Mouse (Mus musculus) granulocyte monocyte progenitor cell, adult 5-6 weeks (primary cell): ENCODE measurements around the gene Nup85. TPM values are rescaled to one million over a fixed set of nuclear protein-coding genes. Genes with fewer than 3 reads are reported as not detected.

Source experiments
- ATAC-seq: replicated peaks from 2 replicates; pipeline ENCODE4 v1.8.0; 2016; ENCODE audit warnings: mild to moderate bottlenecking, moderate TSS enrichment, inconsistent platforms; ENCODE audit not compliant: poor library complexity, severe bottlenecking
- total RNA-seq, 2 experiments: library from RNA; stranded (forward) in 1 of 2; stranded (reverse) in 1 of 2; fragments of 200-712, 200-1000 nt in 1 of 2; fragments of >200 nt in 1 of 2; fragmentation: Nextera tagmentation in 1 of 2; gene quantifications; 2 replicates each; pipeline ENCODE4 v1.2.3; 2014 to 2017

The Nup85 gene
- total RNA-seq, 2 experiments from 2014 or later, result 170 to 172 TPM

- peak; percentile 52 for ATAC-seq
Measured at GRCm38 (mm10) chr11:115579080-115579479, 14.8 kb downstream of the Nup85 start.

- no peak for ATAC-seq
Measured at GRCm38 (mm10) chr11:115582913-115583606, 18.8 kb downstream of the Nup85 start.

DNA sequence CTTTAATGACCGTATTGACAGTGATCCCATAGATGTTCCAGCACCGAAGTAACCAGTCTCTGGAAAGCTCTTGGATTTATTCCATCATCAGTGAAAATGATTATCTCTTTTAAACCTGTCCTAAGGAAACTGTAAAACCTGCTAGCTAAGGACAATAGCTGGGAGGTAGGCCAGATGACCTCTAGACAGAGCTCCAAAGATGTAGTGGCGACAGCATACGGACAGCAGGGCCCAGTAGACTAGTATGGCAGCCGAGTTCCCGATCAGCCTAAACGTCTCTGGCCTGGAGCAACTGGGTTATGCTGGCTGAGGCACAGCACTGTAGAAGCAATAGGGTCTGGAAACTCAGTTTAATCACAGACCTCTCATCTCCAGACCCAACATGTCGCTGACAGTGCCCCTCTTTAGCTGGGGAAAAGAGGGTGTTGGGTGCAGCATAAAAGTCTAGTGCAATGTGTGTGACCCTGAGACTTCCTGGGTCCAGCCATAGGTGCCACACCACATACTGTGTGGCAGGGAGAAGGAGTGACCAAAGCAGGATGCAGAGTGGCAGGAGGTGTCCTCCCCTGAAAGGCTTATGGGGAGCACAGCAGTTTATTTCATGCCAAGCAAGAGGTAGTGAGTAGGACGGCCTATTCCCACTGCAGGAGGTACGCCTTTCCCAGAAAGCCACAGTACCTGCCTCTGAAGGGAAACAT lies 20.3 kb downstream of the Nup85 start:
- ATAC-seq, result no peak

DNA sequence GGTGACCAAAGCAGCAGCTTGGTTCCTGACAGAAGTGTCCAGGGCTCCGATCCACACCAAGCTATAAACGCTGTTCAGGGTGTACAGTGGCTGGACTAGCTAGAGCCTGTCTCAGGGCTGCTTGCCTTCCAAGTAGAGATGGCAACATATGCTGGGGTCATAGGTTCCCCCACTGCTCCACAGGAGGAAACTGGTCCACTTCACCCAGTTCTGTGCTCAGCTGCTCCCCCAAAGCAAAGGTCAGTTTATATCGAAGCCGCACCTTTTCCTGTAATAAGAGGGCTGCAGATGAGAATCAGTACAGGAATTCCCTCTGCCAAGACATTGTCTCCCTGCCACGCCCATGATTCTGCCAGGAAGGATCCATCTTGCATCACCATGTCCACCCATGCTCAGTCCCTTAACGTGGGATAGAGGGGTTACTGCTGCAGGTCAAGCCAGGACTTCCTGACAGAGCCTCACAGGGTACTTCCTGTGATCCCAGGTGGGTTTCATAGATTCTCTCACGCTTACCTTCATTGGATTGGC lies 21.4 kb downstream of the Nup85 start:
- no peak for ATAC-seq

- ATAC-seq, result no peak
Measured at GRCm38 (mm10) chr11:115586403-115586802, 22.2 kb downstream of the Nup85 start.

DNA sequence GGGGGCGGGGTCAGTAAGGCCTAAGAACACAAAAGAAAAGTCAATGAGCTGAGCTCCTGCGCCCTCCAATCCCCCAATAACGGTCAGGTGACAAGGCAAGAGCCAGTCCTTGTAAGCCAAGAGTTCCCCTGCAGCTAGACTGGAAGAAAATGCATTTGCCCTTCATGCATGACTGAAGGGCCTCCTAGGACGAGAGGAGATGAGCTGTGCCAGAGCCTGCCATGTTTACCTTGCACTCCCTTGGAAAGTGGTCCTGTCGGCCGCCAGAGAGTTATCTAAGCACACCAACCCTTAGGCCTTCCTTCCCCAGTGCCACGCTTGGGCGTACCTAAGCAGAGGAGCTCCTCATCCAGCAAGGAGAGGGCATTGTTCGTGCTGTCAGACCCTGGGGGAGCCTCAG lies 23.8 kb downstream of the Nup85 start:
- no peak for ATAC-seq

GRCm38 (mm10) chr11:115590526-115591075 lies 26.4 kb downstream of the Nup85 start:
- ATAC-seq, result no peak

DNA sequence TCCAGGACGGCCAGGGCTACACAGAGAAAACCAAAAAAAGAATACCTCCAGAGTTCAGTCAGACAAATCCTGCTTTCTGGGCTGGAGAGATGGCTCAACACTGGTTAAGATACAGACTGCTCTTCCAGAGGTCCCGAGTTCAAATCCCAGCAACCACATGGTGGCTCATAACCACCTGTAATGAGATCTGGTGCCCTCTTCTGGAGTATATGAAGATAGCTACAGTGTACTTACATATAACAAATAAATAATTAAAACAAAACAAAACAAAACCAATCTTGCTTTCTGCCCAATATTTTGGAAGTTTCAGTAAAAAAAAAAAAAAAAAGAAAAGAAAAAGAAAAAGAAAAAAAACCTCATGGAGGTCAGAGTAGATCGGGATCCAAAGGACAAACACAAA lies 31.0 kb downstream of the Nup85 start:
- no peak for ATAC-seq

- no peak for ATAC-seq
Measured at GRCm38 (mm10) chr11:115598309-115598708, 34.1 kb downstream of the Nup85 start.

- no peak for ATAC-seq
Measured at GRCm38 (mm10) chr11:115599722-115600121, 35.5 kb downstream of the Nup85 start.

- ATAC-seq, result no peak
Measured at GRCm38 (mm10) chr11:115600743-115601142, 36.5 kb downstream of the Nup85 start.

DNA sequence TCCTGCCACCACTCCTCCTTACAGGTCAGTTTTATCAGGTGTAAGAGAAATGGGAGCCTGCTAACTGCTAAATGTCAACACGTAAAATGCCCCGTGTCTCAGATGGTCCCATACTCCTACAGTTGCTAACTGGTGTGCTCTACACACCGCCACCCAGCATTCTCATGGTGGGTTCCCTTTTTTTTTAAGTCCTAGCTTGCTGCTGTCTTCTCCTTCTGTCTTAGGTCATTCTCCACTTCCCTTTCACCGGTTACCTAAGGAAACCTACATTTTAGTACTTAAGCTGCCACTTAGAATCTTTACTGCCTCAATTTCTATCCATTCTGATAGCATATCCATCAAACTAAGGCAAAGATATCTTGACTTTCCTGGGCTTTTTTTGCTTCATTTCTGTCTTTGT lies 36.9 kb downstream of the Nup85 start:
- peak; percentile 29 for ATAC-seq

- no peak for ATAC-seq
Measured at GRCm38 (mm10) chr11:115603128-115603475, 38.9 kb downstream of the Nup85 start.

DNA sequence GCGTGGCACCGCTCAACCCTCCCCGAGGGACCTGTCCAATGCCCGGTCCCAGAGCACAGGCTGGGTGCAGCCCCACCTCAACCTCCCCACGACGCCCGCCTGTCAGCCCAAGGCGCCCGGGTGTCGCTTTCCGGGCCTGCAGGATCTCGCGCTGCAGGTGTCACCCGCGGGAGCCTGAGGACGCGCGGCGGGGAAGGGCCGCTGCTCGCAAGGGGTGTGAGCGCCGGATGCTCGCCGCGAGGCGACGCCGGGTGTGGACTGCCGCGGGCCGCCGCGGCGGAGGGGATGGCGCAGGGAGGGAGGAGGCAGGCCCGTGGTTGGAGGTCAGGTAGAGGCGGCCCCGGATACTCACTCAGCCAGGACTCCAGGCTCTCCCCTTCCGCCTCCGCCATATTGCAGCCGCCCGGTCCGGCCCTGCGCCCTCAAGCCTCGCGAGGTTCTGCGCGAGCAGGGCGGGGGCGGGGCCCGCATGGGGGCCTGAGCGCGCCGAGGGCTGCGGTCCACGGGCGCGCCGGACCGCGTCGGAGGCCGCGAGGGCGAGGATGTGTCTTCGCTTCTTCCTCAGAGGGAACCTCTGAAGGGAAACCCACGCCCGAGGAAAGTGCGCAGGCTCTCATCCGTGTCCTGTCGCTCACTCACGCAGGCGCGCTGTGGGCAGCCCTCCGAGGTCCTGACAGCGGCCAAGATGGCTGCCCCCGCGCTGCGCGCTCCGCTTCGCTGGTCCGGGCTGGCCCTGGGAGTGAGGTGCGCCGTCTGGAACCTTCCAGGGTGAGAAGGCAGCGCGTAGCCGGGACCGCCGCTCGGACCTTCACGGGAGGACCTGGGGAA lies 39.5 kb downstream of the Nup85 start, which contains the start of the genes Mrps7 and Gga3:
TSS of gene Mrps7 (plus strand) at position 450 of the 828 bp plus-strand sequence.
TSS of gene Gga3 (minus strand) at position 576 of the 828 bp plus-strand sequence.
- peak; percentile 87 for ATAC-seq

- ATAC-seq, result 0 out of 2 replicates have a peak, but pooled peaks have one; percentile 7
Measured at GRCm38 (mm10) chr11:115604304-115604696, 40.1 kb downstream of the Nup85 start.

- no peak for ATAC-seq
Measured at GRCm38 (mm10) chr11:115606733-115607132, 42.5 kb downstream of the Nup85 start.

DNA sequence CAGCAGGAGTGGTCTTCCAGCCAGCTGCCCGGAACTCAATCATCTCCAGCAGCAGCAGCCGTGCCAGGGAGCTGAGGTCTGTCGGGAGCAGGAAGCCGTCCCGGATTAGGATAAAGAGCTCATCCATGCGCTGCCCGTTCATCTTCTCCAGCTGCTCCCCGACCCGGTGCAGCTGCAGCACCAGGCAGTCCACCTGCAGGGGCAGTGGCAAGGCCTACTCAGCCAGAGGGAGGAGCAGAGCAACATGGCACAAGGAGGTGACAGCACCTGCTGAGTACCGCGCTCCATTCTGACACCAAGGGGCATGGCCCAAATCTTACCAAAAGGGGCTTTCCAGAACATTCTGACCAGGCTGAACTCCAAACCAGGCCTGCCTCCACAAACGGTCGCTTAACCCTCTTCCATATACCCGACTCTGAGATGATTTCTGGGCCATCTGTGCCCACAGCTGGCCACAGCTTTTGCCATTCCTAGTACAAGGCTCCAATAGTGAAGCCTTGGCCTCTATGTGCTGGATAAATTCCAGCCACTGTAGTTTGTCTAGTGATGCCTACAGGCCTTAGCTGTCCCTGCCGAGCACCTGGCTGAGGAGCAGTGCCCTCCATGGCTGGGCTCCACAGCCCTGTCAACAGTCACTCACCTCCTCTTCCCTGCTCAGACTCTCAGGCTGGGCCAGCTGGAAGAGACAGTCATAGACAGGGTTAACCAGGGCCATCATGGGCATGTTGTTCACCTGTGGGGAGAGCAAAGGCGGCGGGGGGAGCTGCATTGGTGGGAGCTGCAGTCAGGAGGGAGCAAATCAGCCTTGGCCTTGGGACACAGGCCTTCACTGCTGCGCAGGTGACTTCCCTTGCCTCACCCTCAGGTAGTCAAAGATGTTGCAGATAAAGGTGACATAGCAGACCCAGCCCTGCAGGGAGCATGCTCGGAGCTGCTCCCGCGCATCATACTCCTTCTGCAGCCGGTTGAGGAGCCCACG lies 44.5 kb downstream of the Nup85 start:
- no peak for ATAC-seq

- no peak for ATAC-seq
Measured at GRCm38 (mm10) chr11:115609576-115609975, 45.3 kb downstream of the Nup85 start.

DNA sequence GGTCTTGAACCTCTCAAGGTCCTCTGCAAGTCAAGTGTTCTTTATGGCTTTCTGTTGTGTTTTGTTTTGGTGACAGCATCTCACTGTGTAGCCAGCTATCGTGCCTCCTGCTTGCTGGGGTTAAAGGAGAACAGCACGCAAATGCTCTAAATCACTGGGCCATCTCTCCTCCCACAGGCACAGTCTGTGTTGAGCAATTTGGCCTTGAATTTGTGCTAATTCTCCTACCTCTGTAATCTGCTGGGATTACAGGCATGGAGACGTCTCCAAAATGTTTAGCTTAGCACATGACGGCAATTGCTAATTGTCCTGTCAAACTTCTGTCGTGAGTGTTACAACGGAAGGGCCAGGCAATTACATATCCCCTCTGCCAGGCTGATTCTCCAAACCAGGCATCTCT lies 46.9 kb downstream of the Nup85 start:
- ATAC-seq, result no peak
